Mouse (Mus musculus) lung, postnatal 36 days (tissue): ENCODE results near the gene Ppm1b.

Source experiments
- DNase-seq: peaks from one replicate; pipeline ENCODE4 v3.0.0; 2022; ENCODE audit warnings: mixed read lengths

The Ppm1b gene

GRCm38 (mm10) chr17:85026436-85026835 is 69.9 kb downstream of the Ppm1b start:
- no peak for DNase-seq

- no peak for DNase-seq
Measured at GRCm38 (mm10) chr17:85027247-85027646, 70.7 kb downstream of the Ppm1b start.

GRCm38 (mm10) chr17:85028093-85028739 is 71.7 kb downstream of the Ppm1b start, which contains the start of gene Slc3a1:
TSS of gene Slc3a1 (plus strand) at chr17:85028376.
- DNase-seq, result no peak

DNA sequence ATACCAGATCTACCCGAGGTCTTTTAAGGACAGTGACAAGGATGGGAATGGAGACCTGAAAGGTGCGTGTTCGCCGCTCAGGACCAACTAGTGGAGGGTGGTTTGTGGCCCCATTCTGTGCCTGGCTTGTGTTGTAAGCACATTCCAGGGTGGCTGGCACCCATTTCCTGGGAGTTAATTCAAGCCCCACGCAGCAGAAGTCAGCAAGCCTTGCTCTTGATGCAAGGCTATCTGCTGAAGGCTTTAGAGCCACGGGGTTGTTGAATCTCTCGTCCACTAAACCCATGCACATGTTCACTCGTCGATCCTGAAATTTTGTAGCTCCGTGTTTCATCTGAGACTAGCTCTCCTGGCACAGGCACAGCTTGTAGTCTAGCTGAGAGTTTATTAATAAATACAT is 72.3 kb downstream of the Ppm1b start:
- DNase-seq, result no peak

- no peak for DNase-seq
Measured at GRCm38 (mm10) chr17:85030651-85031050, 74.1 kb downstream of the Ppm1b start.

- no peak for DNase-seq
Measured at GRCm38 (mm10) chr17:85033087-85033486, 76.5 kb downstream of the Ppm1b start.

- DNase-seq, result no peak
Measured at GRCm38 (mm10) chr17:85034068-85034467, 77.5 kb downstream of the Ppm1b start.

GRCm38 (mm10) chr17:85037855-85038254 is 81.3 kb downstream of the Ppm1b start:
- DNase-seq, result no peak

DNA sequence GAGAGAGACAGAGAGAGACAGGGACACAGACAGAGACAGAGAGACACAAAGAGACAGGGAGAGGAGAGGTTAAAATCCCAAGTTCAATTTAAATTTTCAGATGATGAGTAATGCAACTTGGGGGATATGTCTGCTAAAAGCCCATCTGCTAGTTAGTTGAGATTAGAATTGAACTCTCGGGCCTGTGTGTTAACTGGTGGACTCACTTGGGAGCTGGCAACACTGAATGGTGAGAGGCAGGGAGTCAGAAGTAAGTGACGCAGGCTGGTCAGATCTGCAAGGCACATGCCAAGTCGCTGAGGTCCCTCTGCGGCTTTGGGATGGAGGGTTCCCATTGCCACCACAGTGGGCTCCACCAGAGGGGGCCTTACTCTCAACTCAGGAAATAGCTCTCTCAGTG is 81.8 kb downstream of the Ppm1b start:
- no peak for DNase-seq

- DNase-seq, result no peak
Measured at GRCm38 (mm10) chr17:85038761-85039160, 82.2 kb downstream of the Ppm1b start.

DNA sequence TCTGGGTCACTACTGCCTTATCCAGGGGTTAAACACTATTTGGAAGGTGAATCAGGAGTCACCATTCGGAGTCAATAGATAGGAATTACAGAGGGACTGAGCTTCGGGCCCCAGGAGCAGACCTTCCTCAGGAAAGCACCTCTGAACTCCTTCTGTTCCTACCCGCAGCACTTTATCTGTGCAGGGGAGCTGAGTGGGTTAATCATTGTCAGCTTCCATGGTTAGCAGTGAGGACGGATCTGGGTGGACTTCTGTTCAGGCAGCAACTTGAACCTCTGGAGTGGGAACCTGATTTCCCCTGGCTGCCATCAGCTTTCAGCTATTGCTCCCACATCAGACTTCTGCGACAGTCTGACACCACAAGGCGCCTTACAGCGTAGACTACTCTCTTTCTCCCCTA is 84.4 kb downstream of the Ppm1b start:
- no peak for DNase-seq

DNA sequence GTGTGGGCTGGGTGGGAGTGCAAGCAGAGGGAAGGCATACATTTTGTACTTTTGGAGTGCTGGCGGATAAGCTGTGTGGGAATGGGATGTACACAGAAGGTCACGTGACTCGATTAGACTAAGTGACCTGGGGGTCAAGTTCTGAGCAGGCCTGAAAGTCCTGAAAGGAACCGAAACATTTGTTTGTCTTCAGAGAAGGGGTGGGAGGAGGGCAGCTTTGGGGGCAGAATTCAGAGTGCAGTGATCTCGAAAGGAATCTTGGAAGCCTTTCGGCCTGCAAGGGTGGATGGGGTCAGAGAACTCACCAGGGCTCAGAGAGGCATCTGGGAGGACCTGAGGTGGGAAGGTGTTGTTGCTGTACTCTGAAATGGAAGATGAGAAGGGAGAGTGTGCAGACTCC is 85.9 kb downstream of the Ppm1b start:
- DNase-seq, result no peak

GRCm38 (mm10) chr17:85043404-85043816 is 86.9 kb downstream of the Ppm1b start:
- no peak for DNase-seq

DNA sequence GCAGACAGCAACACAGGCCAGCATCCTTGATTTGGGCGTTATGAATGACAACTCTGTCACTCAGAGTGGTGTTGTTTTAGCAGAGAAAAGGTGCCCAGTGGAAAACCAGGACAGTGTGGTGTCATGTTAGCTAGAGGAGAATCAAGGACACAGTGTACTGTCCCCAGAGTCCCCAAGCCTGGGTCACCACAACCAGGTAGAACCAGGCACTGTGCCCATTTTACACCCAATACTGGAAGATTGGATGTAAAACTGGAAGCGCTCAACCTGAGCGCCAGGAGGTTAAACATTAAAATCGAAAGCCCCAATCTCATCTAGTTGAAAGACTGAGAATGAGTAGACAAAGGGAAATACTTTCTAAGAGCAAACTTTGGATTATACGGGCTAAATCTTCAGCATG is 87.9 kb downstream of the Ppm1b start:
- DNase-seq, result no peak

DNA sequence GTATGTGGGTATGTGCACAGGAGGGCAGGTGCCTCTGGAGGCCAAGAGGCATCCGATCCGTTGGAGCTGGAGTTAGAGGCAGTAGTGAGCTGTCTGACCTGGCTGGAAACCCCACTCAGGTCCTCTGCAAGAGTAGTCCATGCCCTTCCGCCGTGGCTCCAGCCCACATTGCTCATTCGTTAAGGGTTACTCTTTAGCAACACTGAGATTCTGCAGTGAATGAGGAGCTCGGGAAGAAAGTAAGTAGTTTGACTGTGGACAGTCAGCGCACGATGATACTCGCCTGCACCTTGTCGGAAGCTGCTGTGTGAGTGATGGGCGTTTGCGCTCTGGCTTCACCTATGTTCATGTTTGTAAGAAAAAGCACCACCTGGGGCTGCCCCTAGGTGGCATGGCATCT is 88.6 kb downstream of the Ppm1b start:
- DNase-seq, result no peak

- DNase-seq, result no peak
Measured at GRCm38 (mm10) chr17:85048379-85048778, 91.8 kb downstream of the Ppm1b start.

DNA sequence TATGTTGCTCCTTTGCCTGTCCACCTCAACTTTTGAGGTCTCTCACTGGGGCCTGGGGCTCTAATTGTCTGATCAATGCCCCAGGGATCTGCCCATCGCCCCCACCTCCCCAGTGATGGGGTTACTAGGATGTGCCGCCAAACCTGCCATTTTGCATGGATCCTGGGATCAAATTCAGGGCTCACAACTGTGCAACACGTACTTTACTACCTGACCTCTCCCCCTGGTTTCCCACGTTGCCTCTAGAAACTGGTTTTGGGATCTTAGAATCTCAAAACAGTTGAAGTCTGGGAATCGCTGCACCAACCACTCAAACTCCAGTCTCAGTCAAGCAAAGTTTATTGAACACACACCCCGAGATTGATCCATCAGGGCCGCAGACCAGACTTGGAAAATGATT is 101.7 kb downstream of the Ppm1b start:
- no peak for DNase-seq

GRCm38 (mm10) chr17:85059136-85059535 is 102.6 kb downstream of the Ppm1b start:
- DNase-seq, result no peak

- DNase-seq, result no peak
Measured at GRCm38 (mm10) chr17:85063560-85063959, 107.0 kb downstream of the Ppm1b start.

DNA sequence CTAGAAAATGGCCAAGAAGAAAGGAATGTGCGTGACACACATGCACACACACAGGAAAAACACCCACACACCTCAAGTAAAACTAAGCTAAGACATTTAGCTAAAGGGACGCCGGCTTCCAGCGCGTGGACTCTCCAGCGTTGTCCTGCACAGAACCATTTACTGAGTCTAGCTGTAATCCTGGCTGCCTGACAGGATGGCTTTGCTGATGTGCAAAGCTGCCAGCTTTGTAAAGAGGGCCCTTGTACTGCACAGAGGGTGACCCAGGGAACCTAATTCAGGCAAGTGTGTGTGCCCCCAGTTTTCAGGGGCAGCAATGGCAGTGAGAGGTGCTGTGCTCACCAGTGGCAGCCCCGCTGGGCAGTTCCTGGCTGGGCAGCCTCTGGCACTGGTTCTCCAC is 110.8 kb downstream of the Ppm1b start:
- DNase-seq, result no peak

DNA sequence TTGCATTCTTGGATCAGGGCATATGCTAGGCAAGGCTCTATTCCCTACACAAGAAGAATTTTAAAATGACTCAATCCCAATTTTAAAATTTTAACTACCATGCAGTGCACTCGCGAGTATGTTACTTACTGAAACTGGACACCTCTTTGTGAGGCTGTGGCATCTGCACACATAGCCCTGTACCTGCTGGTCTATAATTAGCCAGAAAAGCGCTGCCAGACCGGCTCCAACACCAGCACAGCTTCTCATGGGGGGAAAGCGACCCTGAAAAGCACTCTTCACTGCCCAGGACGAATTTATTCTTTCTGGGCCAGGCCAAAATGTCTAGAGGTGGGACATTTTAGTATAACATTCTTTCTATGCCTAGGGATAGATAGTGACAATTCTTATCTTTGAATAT is 114.1 kb downstream of the Ppm1b start:
- DNase-seq, result no peak

GRCm38 (mm10) chr17:85071088-85071775 is 114.7 kb downstream of the Ppm1b start:
- DNase-seq, result no peak

DNA sequence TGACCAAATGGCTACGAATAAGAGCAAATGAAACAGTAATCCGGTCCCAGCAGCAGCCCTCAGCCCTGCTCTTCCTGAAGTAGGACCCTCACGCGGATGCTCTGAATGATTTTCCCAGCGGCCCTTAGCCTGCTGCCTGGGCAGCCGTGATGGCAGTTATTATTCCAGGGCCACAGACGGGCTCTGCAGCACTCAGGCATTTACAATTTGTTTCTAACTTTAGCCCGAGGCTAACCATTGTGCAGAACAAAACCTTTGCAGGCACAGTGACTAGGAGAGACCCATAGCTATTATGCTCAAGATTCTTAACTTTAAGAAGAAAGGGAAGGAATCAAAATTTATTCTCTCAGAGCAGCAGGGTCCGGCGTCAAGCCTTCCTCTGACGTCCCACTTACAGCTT is 115.8 kb downstream of the Ppm1b start:
- DNase-seq, result no peak

DNA sequence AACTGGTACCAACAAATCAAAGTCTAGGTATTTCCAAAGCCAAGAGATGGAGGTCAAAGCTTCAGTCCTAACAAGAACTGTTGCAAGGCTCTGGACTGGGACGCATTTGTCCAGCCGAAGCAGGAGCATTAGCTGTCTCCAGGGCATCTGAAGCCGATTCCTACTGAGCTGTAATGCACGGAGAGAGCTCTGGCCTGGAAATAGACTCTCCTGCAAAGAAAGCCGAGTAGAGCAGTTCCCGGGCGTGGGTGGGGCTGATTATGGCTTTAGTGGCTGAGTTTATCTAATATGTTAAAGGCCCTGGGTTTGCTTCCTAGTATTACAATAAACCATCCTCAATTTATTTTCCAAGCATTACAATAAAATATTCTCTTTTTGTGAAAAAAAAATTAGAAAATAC is 116.7 kb downstream of the Ppm1b start:
- DNase-seq, result no peak
